Mouse (Mus musculus): ENCODE data around the gene Fhod1.
A peak's percentile ranks its signal among the peaks of the same experiment; 100 is the strongest.
"Not testable (repeated sequence)": the region's sequence is repeated elsewhere in the genome, so short reads cannot be mapped to it uniquely, and the experiment has no call there.

The Fhod1 gene

DNA sequence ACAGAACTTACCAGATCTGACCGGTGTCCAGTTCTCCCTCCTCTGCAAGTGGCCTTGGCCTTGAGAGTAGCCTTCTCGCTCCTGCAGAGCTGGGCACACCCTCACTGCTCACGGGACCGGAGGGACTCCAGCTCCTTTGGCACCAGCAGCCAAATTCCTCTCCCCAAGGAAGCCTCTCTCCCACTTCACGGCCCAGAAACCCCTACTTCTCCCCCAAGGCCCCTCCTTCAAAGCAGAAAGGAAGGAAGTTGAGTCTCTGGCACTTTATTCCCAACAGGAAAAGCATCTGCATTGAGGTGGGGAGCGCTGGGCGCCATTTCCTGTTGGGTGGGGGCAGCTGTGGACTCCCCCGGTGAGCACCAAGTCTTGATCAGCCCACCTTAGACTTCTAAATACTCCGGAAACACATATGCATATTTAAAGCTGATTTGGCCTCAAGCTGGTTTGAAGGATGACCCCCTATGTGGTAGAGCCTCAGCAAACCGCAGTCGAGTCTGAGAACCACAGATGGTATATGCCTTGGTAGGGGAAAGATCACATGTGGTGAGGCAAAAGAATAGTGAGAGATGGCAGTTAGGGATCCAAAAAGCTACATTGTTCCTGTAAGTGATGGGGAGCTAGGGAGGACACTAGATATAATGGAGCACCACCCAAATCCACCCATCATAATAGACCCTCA is 51.7 kb downstream of the Fhod1 start, which contains the start of gene Exoc3l:
TSS of gene Exoc3l (minus strand) at position 207 of the 679 bp plus-strand sequence.
- no peak for DNase-seq (ENCODE audit: low read depth, low spot score)

DNA sequence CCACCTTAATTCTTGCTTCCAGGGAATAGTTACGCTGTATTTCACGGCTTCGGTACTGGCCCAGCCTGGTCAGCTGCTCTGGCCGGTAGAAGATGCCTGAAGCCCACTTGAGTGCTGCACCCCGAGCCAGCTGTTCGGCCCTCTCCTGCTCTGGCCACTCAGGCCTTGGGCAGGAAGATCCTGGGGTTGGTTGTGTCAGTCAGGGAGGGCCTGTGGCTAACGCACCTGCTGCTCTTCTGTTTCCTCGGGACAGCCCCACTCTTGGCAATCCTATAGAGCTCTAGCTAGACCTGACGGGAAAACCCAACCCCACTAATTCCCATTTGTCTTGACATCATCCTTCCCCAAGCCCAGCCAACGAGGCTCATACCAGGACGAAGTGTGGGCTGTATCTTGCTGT is 52.5 kb downstream of the Fhod1 start:
- no peak for DNase-seq (ENCODE audit: low read depth, low spot score)

DNA sequence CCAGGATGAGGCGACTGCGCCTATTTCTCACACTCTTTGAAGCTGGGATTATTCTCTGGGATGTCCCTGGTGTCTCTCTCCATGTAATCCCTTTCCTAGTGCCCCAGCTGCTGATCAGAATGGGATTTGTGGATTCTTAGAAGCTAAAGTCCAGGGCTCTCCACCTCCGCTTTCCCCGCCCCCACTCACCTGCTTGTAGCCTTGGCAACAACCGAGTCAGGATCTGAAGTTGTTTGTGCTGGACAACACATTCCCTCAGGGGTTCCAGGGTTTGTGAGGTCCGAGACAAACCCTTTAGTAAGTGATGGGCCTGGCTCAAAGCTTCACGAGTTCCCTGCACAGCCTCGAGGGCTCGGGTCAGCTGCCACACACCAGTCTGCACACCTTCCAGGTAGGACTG is 53.0 kb downstream of the Fhod1 start:
- no peak for DNase-seq (ENCODE audit: low read depth, low spot score)

DNA sequence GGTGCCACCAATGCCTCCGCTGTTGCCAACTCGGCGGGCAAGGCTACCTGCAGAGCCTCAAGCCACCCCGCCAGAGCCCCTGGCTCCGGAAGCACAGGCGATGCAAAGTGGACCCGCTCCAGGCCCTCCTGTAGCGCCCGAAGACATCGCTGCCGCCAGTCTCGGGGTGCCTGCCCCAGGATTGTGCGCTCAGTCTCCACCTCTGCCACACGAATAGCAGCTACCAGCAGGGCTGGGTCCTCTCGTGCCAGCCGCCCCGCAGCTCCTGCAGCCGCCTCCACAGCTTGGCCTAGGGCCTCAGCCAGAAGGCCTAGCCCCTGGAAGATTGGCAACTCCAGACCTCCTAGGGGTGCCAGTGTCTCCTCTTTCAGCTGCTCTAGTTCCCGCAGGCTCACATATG is 54.3 kb downstream of the Fhod1 start:
- DNase-seq (ENCODE audit: low read depth, low spot score): no peak

DNA sequence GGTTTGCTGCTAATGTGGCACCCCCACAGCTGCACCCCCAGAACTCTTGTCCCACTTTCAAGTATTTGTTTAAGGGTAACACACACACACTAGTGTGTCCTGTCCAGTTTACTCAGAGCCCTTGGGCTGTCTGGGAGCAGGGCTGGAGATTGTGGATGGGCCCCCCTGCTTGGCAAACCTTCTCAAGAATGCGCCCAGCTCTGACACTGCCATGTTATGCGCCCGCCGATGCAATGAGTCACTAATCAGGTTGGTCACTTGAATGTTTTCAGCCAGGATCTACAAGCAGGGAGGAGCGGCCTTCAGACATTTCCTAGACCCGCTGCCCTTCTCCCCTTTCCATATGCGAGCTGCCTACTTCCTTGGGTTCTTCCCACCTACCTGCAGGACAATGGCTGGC is 55.3 kb downstream of the Fhod1 start:
- DNase-seq (ENCODE audit: low read depth, low spot score): no peak

DNA sequence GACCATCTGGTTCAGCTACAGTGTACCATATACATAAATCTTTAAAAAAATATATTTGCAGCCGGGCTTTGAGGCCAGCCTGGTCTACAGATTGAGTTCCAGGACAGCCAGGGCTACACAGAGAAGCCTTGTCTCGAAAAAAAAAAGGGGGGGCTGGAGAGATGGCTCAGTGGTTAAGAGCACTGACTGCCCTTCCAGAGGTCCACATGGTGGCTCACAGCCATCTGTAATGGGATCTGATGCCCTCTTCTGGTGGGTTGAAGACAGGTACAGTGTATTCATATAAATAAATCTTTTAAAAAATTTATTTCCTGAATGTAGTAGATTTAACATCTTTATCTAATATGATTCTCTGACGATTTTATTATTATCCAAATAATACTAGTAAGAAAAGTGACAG is 56.0 kb downstream of the Fhod1 start:
- DNase-seq (ENCODE audit: low read depth, low spot score): peak; percentile 30

DNA sequence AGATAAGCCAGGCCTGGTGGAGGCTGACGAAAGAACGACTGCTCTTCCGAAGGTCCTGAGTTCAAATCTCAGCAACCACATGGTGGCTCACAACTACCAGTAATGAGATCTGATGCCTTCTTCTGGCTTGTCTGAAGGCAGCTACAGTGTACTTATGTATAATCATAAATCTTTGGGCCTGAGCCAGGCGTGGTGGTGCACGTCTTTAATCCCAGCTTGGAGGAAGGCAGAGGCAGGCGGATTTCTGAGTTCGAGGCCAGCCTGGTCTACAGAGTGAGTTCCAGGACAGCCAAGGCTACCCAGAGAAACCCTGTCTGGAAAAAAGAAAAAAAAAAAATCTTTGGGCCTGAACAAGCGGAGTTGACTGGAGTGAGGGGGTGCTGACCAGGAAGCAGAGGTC is 56.4 kb downstream of the Fhod1 start:
- DNase-seq (ENCODE audit: low read depth, low spot score): not testable (repeated sequence)

DNA sequence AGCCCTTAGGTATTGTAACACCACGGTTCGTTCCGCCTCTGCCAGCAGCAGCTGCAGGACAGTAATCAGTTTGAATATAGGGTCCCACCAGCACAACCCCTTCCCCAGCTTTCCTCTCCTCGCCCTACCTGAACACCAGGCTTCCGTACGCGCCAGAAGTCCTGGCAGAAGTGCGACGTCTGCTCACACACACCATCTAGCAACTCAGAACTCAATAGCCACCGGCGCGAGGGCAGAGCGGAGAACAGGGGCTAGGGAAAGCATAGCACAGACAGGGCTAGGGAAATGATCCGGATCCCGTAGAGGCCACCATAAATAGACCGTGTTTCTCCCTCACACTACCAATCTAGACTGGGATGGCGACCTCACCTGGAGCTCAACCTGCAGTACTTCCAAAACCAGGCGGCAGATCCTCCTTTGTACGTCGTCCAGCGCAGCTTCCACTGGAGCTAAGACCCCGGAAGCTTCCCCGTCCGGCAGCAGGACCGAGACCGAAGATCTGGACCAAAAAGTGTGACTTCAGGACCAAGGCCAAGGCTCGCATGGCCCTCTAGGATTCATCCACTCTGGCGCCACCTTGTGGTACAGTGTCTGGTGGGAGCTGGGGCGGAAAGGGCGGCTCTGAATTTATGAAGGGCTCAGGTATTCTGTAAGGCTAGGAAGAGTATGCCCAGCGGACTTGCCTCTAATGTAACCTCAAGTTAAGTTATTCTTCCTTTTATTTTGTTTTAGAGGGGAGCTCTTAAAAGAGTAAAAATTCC is 57.0 kb downstream of the Fhod1 start:
- peak; percentile 86 for DNase-seq (ENCODE audit: low read depth, low spot score)

DNA sequence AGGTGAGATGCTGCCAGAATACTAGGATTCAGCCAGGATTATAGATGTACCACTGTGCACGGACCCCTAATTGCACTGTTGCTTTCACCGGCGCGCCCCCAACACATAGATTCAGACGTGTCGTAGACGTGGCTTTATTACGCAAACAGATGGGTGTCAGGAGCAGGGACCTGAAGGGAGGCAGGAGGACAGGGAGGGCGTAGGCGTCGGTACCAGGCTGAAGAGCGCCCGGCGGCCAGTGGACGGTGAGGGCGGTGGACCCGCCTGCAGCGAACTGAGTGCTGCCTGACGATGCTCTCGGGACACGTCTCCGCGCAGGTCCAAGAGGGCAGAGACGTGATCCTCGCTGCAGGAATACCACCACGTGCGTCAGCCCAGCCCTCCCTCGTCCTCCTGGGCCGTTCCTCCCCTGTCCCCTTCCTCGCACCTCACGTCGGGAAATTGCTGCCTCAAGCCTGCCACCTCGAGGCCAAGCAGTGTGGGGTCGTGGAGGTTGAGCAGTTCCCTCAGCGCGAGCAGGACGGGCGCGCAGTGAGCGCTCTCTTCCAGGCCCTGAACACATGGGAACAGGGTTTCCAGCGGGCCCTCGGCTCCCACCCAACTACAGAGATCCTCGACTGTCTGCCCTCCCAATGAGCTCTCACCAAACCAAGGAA is 57.8 kb downstream of the Fhod1 start, which contains the start of gene 4931428F04Rik:
TSS of gene 4931428F04Rik (minus strand) at position 60 of the 656 bp plus-strand sequence.
- DNase-seq (ENCODE audit: low read depth, low spot score): peak; percentile 72

DNA sequence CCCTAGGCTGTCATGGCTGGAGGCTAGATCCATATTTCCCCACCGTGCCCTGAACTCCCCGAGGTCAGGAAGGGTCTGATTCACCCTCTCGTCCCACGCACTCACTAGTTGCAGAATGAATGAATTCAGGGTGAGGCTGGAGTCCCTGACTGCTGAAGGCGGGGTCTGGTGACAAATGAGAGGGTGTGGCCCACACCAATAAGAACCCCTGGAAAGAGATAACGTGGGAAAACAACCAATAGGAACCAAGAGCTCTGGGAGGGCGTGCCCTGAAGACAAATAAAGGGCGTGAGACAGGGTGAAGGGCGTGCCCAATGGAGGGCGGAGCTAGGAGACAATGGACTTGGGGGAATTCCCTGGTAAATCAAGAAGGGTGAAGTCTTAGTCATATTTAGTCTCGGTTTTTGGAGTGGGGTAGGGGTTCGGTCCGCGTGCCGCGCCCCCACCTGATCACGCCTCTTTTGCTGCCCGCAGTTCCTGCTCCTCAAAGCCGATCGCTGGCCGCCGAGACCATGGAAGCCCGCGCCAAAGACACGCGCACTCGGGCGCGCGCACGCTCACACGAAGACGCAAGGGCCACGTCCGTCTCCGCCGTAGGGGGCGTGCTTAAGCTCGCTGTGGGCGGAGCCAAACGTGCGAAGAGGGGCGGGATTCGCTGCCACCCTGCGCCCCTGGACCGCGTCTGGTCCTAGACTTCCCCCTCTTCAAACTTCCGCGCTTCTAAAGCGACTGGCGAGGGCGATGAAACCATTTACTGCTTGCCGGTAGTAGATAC is 58.6 kb downstream of the Fhod1 start:
- peak; percentile 96 for DNase-seq (ENCODE audit: low read depth, low spot score)

DNA sequence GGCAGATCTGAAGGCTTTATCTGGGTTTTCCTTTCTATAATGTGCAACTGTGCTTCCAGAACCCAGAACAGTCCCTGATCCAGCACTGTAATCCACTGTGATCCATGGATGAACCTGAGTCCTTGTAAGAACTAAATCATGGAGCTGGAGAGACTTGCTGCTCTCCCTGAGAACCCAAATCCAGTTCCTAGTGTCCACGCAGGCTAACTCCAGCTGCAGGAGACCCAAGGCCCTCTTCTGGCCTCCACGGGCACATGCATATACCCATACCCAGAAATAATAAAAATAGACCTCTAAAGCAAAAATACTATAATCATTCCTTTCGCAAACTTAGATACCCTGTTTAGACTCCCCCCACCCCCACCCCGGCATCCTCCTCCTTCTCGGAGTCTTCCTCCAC is 59.5 kb downstream of the Fhod1 start:
- no peak for DNase-seq (ENCODE audit: low read depth, low spot score)

DNA sequence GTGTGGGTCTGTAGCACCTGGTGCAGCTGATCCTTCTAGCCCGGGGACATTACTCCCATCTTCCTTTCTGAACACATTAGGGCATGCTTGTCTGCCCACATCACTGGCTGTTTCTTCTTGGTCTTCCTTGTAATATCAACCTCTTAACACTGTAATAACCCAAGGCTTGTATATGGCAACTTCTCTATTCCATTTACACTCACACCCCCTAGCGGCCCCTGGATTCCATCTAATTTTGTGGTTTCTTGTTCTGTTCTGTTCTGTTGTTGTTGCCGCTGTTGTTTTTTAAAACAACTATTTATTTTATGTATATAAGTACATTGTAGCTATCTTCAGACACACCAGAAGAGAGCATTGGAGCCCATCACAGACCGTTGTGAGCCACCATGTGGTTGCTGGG is 60.8 kb downstream of the Fhod1 start:
- no peak for DNase-seq (ENCODE audit: low read depth, low spot score)

DNA sequence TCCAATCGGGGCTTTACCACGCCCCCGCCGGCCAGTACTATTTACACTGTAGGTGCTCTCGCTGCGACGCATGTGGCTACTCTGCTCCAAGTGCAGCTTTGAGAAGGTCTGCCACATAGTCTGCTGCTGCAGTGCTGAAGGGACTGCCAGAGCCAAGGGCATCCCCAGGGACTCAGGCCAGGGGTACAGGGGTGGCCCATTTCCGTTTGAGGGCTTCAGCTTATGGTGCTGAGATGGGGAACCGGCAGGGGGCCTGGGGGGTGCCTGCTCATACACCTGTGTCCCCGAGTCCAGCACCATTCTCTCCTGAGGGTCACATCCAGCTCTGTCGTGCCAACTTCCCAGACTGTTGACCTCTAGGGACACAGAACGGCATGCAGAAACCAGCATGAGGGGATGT is 62.2 kb downstream of the Fhod1 start:
- DNase-seq (ENCODE audit: low read depth, low spot score): no peak

DNA sequence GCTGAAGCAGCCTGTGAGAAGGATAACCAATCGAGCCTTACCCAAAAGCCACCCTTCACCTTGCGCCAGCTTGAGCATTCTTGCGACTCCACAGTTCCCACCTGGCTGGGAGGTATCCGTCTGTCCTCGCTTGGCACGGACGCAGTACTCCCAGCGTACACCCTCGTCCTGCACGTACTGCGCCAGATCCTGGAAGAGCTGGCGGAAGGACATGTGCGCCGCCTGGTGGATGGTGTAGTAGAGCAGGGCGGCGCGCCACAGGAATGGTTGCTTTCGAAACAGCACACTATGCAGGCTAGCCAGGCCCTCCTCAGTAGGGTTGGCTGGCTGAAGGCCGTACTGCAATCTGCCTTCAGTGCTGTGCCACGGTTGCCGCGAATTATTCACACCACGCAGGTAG is 64.7 kb downstream of the Fhod1 start:
- peak; percentile 63 for DNase-seq (ENCODE audit: low read depth, low spot score)

DNA sequence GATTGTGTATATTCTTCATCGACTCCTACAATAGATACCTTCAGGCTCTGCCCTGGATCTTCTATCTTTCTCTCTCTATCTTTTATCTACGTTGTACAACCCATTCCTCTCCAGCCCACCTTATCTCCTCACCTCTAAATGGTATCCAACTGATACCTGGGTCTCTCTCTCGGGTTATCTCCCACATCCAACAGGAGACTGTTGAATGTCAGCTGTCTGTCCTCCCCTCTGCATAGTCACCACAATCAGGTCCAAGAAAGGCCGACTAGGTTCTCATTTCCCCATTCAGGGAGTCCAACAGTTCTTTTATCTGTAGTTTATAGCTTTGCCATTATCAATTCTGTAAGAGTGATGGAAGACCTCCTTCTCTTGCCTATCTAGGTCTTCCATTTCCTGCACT is 65.5 kb downstream of the Fhod1 start:
- no peak for DNase-seq (ENCODE audit: low read depth, low spot score)

DNA sequence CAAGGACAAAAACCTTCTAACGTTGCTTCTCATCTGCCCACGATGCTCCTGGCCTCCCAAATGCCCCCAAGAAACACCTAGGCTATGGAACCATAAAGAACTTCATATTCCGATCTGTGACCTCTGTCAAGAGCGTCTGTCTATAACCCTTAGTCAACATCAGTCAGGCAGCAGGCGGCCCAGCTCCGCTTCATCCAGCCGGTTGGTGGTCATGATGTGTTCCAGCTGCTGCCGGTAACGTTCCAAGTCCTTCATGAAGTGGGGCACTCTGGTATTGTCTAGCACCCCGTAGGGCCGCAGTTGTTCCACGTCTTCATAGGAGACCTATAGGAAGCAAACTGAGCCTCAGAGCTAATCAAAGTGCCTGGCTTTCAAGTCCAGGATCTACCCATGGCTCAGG is 65.9 kb downstream of the Fhod1 start:
- no peak for DNase-seq (ENCODE audit: low read depth, low spot score)

DNA sequence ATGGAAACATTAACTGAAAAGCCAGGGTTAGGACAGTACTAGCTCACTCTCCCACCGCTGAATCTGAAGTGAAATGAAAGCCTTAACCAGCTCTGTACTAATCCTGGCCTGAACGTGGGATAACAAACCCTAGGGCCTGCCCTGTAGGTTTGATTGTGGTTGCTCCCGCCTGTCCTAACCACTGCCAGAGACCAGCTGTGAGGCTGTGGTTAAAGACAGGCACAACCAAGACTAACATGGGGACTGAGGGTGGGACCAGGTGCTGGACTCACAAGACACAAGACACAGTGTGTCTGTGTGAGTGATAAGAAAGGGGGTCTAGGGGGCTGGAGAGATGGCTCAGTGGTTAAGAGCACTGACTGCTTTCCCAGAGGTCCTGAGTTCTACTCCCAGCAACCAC is 67.2 kb downstream of the Fhod1 start:
- DNase-seq (ENCODE audit: low read depth, low spot score): no peak

Data from CD4-positive helper T cell, adult 2 months (primary cell).